Mouse (Mus musculus) MEL (cell line): Measurements from ENCODE around the gene Tsc2. TPM values are rescaled to one million over a fixed set of nuclear protein-coding genes. Genes with fewer than 3 reads are reported as not detected.

Experiments used
- DNase-seq: peaks from one replicate; pipeline ENCODE4 v3.0.0; 2011; ENCODE audit warnings: low read depth, low spot score
- H3K27ac ChIP-seq: 2 replicates; pipeline ENCODE4 v1.5.1; 2012; ENCODE audit warnings: low read depth, mild to moderate bottlenecking, control low read depth, low read length, moderate library complexity; ENCODE audit not compliant: control insufficient read depth
- H3K27me3 ChIP-seq, 2 experiments: fragments of 150-350 bp in 1 of 2; sonication (generic) in 1 of 2; 2 replicates each; pipeline ENCODE4 v1.6.1; 2012; ENCODE audit warnings: low read length in 2 of 2, mild to moderate bottlenecking in 2 of 2, improper control_type of control experiment in 1 of 2, moderate library complexity in 1 of 2; ENCODE audit not compliant: insufficient read depth in 2 of 2, control insufficient read depth in 1 of 2
- H3K36me3 ChIP-seq, 2 experiments: 2 replicates each; pipeline ENCODE4 v1.6.1; 2012 to 2014; ENCODE audit warnings: low read length in 2 of 2, improper control_type of control experiment in 1 of 2, inconsistent platforms in 1 of 2, mild to moderate bottlenecking in 1 of 2; ENCODE audit not compliant: insufficient read depth in 2 of 2, control insufficient read depth in 1 of 2
- H3K4me1 ChIP-seq, 2 experiments: fragments of 150-350 bp in 1 of 2; sonication (generic) in 1 of 2; 2 replicates each; pipeline ENCODE4 v1.6.1; 2012; ENCODE audit warnings: low read length in 2 of 2, improper control_type of control experiment in 1 of 2, mild to moderate bottlenecking in 1 of 2; ENCODE audit not compliant: insufficient read depth in 2 of 2, control insufficient read depth in 1 of 2
- H3K4me3 ChIP-seq, 2 experiments: fragments of 150-350 bp in 1 of 2; sonication (generic) in 1 of 2; 2 replicates each; pipeline ENCODE4 v1.5.1; 2012; ENCODE audit warnings: low read depth in 2 of 2, low read length in 2 of 2, mild to moderate bottlenecking in 2 of 2, moderate library complexity in 2 of 2, control low read depth in 1 of 2, improper control_type of control experiment in 1 of 2; ENCODE audit not compliant: control insufficient read depth in 1 of 2, insufficient read depth in 1 of 2
- H3K79me2 ChIP-seq: 2 replicates; pipeline ENCODE4 v1.6.1; 2012; ENCODE audit warnings: mild to moderate bottlenecking, low read length, moderate library complexity; ENCODE audit not compliant: control insufficient read depth, poor library complexity, insufficient read depth
- H3K9ac ChIP-seq: 2 replicates; pipeline ENCODE4 v1.6.1; 2012; ENCODE audit warnings: low read depth, mild to moderate bottlenecking, control low read depth, low read length, moderate library complexity; ENCODE audit not compliant: control insufficient read depth, poor library complexity, severe bottlenecking
- H3K9me3 ChIP-seq: fragments of 150-350 bp; sonication (generic); replicated peaks from 2 replicates; pipeline ENCODE4 v1.6.1; 2012; ENCODE audit warnings: mild to moderate bottlenecking, low read length, improper control_type of control experiment, moderate library complexity; ENCODE audit not compliant: insufficient read depth
- CHD1 ChIP-seq: IDR thresholded peaks from 2 replicates; pipeline ENCODE4 v1.6.1; 2012; ENCODE audit warnings: low read depth, mild to moderate bottlenecking, inconsistent platforms, low read length, improper control_type of control experiment
- CHD2 ChIP-seq: IDR thresholded peaks from 2 replicates; pipeline ENCODE4 v1.6.1; 2011; ENCODE audit warnings: low read length, improper control_type of control experiment
- CTCF ChIP-seq, 3 experiments: IDR thresholded peaks in 2 of 3; conservative IDR thresholded peaks in 1 of 3; 2 replicates each; pipeline ENCODE4 v1.5.1; 2011 to 2012; ENCODE audit warnings: low read length in 3 of 3, low read depth in 2 of 3, mild to moderate bottlenecking in 2 of 3, improper control_type of control experiment in 1 of 3, inconsistent platforms in 1 of 3, mixed read lengths in 1 of 3, moderate library complexity in 1 of 3; ENCODE audit not compliant: control insufficient read depth in 1 of 3, insufficient read depth in 1 of 3, poor library complexity in 1 of 3, severe bottlenecking in 1 of 3
- E2F4 ChIP-seq: IDR thresholded peaks from 2 replicates; pipeline ENCODE4 v1.6.1; 2011; ENCODE audit warnings: low read depth, low read length, improper control_type of control experiment, borderline replicate concordance
- ELF1 ChIP-seq: IDR thresholded peaks from 2 replicates; pipeline ENCODE4 v1.6.1; 2014; ENCODE audit warnings: low read depth, mild to moderate bottlenecking, inconsistent platforms, low read length, improper control_type of control experiment, moderate library complexity
- EP300 ChIP-seq, 2 experiments: IDR thresholded peaks; 2 replicates each; pipeline ENCODE4 v1.6.1; 2011; ENCODE audit warnings: improper control_type of control experiment in 2 of 2, low read length in 2 of 2, low read depth in 1 of 2, mild to moderate bottlenecking in 1 of 2
- GABPA ChIP-seq: IDR thresholded peaks from 2 replicates; pipeline ENCODE4 v1.6.1; 2012; ENCODE audit warnings: low read depth, mild to moderate bottlenecking, inconsistent platforms, low read length, improper control_type of control experiment, moderate library complexity
- GATA1 ChIP-seq: IDR thresholded peaks from 2 replicates; pipeline ENCODE4 v1.6.1; 2011; ENCODE audit warnings: low read depth, low read length, improper control_type of control experiment
- HCFC1 ChIP-seq: IDR thresholded peaks from 2 replicates; pipeline ENCODE4 v1.6.1; 2012; ENCODE audit warnings: low read depth, mild to moderate bottlenecking, inconsistent platforms, low read length, improper control_type of control experiment, moderate library complexity
- JUND ChIP-seq: IDR thresholded peaks from 2 replicates; pipeline ENCODE4 v1.6.1; 2011; ENCODE audit warnings: low read depth, mild to moderate bottlenecking, improper control_type of control experiment, low read length
- MXI1 ChIP-seq: IDR thresholded peaks from 2 replicates; pipeline ENCODE4 v1.6.1; 2011; ENCODE audit warnings: mild to moderate bottlenecking, low read depth, low read length, improper control_type of control experiment
- MYC ChIP-seq: IDR thresholded peaks from 2 replicates; pipeline ENCODE4 v1.6.1; 2011; ENCODE audit warnings: low read depth, mild to moderate bottlenecking, low read length, improper control_type of control experiment, moderate library complexity
- TBP ChIP-seq: IDR thresholded peaks from 2 replicates; pipeline ENCODE4 v1.8.0; 2011; ENCODE audit warnings: low read depth, low read length, improper control_type of control experiment
- USF1 ChIP-seq: IDR thresholded peaks from 2 replicates; pipeline ENCODE4 v1.6.1; 2014; ENCODE audit warnings: low read depth, mild to moderate bottlenecking, inconsistent platforms, low read length, improper control_type of control experiment, moderate library complexity
- USF2 ChIP-seq, 2 experiments: IDR thresholded peaks; 2 replicates each; pipeline ENCODE4 v1.6.1; 2011 to 2012; ENCODE audit warnings: improper control_type of control experiment in 2 of 2, low read length in 2 of 2, borderline replicate concordance in 1 of 2, inconsistent platforms in 1 of 2, low read depth in 1 of 2, mild to moderate bottlenecking in 1 of 2; ENCODE audit not compliant: insufficient read depth in 1 of 2
- ZC3H11A ChIP-seq: IDR thresholded peaks from 2 replicates; pipeline ENCODE4 v1.6.1; 2012; ENCODE audit warnings: low read depth, mild to moderate bottlenecking, inconsistent platforms, low read length, improper control_type of control experiment
- ZNF384 ChIP-seq: IDR thresholded peaks from 2 replicates; pipeline ENCODE4 v1.6.1; 2012; ENCODE audit warnings: low read depth, mild to moderate bottlenecking, inconsistent platforms, low read length, improper control_type of control experiment
- polyA plus RNA-seq, 2 experiments: library from polyadenylated mRNA; stranded (reverse) in 1 of 2; unstranded in 1 of 2; fragments of >175 nt in 1 of 2; fragments of >200 nt in 1 of 2; gene quantifications; 2 replicates each; pipeline versions ENCODE4 v1.2.1 to v1.2.4; 2012; ENCODE audit warnings: low replicate concordance in 2 of 2, low read depth in 1 of 2; ENCODE audit not compliant: insufficient read length in 2 of 2, insufficient read depth in 1 of 2, missing spikeins in 1 of 2
- total RNA-seq: library from RNA; depleted of rRNA; stranded (reverse); fragments of 300-350 nt; gene quantifications from 2 replicates; pipeline ENCODE4 v1.2.3, GENCODE M21; 2012

The Tsc2 gene
- total and polyA plus RNA-seq, 3 experiments = 48.8 to 99.2 TPM; not detected in 1

DNA sequence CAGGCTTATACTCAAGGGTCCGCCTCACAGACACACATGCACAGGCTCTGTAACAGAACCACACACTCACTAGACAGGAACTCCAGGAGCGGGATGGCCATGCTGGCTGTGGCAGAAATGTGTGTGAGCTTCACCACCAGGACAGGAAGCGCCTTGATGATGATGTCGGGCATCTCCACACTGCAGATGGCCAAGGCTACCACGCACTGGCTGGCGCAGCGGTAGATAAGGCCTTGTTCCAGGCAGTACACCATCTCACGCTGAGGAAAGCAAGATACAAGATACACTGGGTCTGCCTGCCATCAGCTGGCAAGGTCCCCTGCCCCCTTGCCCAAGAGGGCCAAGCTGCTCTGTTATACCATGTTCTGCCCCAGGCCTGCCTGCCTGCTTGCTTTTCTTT is 23.6 kb downstream of the Tsc2 start:
- H3K9me3 ChIP-seq = no peaks in the 10 kb centered on the region
- no peak overlapping the region for H3K27ac ChIP-seq
- peaks cover 3 to 6% of the 10 kb centered on the region in 2 experiments; a peak in 3 of 4 replicates for H3K4me1 ChIP-seq
- H3K36me3 ChIP-seq = peaks cover 0 to 3% of the 10 kb centered on the region in 2 experiments
- no peaks in the 10 kb centered on the region for H3K27me3 ChIP-seq
- H3K4me3 ChIP-seq = no peak overlapping the region
- DNase-seq = no peak
- TF ChIP-seq USF1 (no peak), CHD2 (no peak), HCFC1 (no peak), ZC3H11A (no peak), GATA1 (no peak), ELF1 (no peak), EP300 (IDR thresholded peaks at IDR 0.05; ENCODE audit: low read depth in 1 of 2, low read length in 2 of 2) (no peak), TBP (no peak), USF2 (IDR thresholded peaks at IDR 0.05; ENCODE audit: borderline replicate concordance in 1 of 2, insufficient read depth in 1 of 2, low read depth in 1 of 2, low read length in 2 of 2) (no peak)
- no peaks in the 10 kb centered on the region for H3K79me2 ChIP-seq
- H3K9ac ChIP-seq = no peak overlapping the region

DNA sequence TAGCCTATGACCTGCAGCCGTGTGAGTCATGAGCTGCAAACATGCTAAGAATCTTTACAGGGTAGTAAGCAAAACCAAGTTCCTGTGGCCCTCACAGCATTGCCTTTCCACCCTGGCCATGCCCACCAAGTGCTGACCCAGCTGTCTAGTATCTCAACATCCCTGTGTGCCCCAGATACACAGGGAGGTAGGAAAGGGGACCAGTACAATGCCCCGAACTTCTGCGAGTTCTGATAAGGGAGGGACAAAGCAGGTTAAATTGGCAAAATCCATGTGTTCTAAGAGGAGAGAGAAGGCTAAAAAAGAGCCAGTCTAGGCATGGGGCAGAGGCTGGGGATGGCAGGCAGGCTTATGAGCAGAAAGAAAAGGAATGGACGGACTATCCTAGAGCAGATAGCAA is 24.1 kb downstream of the Tsc2 start:
- Histone ChIP-seq H3K9me3 (no peaks in the 10 kb centered on the region), H3K79me2 (no peaks in the 10 kb centered on the region), H3K36me3 (peaks cover 0 to 3% of the 10 kb centered on the region in 2 experiments; a peak in 3 of 4 replicates), H3K27me3 (no peaks in the 10 kb centered on the region), H3K4me3 (no peak overlapping the region), H3K27ac (no peak overlapping the region), H3K9ac (no peak overlapping the region), H3K4me1 (peaks cover 3 to 6% of the 10 kb centered on the region in 2 experiments; a peak in 3 of 4 replicates)
- DNase-seq = no peak
- TF ChIP-seq ZNF384 = no peak
- TF ChIP-seq E2F4 = no peak
- TF ChIP-seq USF2 (IDR thresholded peaks at IDR 0.05; ENCODE audit: borderline replicate concordance in 1 of 2, insufficient read depth in 1 of 2, low read depth in 1 of 2, low read length in 2 of 2) = no peak
- no peak for TF ChIP-seq HCFC1
- TF ChIP-seq MXI1 = no peak
- no peak for TF ChIP-seq CTCF (IDR thresholded peaks at IDR 0.05 in 2 of 3, conservative IDR thresholded peaks at IDR 0.05 in 1 of 3; ENCODE audit: control insufficient read depth in 1 of 3, insufficient read depth in 1 of 3, low read depth in 2 of 3, low read length in 3 of 3, poor library complexity in 1 of 3, severe bottlenecking in 1 of 3)
- no peak for TF ChIP-seq CHD1
- no peak for TF ChIP-seq GABPA
- TF ChIP-seq MYC = no peak
- TF ChIP-seq JUND = no peak
